Mouse (Mus musculus): ENCODE measurements around the gene Gm21477.
"Not testable (repeated sequence)": the region's sequence is repeated elsewhere in the genome, so short reads cannot be mapped to it uniquely, and the experiment has no call there.

The Gm21477 gene

DNA sequence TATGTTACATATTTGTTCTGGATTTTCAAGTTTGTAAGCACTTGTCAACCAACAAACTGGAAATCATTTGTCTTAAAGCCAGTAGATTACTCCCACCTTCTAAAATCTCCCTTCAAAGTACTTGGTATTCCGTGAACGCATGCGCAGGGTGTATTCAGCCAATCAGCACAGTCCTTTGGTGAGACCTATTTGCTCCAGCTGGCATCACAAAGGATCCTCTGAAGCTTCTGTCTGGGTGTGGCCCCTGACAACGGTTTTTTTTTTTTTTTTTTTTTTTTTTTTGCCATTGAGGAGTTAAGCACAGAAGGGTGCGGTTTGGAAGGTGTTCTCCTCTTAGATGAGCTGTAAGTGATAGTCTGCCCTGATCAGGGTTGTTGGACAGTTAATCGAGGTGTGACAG is at the start of gene Gm21477:
Gene Gm21477, plus strand, starts transcription at position 301 of the 400 bp plus-strand sequence.
- not testable (repeated sequence) for DNase-seq (ENCODE audit: low read depth, low spot score)
